Mouse (Mus musculus): Measurements from ENCODE around the gene Phactr3. TPM values are rescaled to one million over a fixed set of nuclear protein-coding genes. Genes with fewer than 3 reads are reported as not detected.
A peak's percentile ranks its signal among the peaks of the same experiment; 100 is the strongest.

The Phactr3 gene
- polyA plus RNA-seq, 1 experiment, result 0.75 TPM

DNA sequence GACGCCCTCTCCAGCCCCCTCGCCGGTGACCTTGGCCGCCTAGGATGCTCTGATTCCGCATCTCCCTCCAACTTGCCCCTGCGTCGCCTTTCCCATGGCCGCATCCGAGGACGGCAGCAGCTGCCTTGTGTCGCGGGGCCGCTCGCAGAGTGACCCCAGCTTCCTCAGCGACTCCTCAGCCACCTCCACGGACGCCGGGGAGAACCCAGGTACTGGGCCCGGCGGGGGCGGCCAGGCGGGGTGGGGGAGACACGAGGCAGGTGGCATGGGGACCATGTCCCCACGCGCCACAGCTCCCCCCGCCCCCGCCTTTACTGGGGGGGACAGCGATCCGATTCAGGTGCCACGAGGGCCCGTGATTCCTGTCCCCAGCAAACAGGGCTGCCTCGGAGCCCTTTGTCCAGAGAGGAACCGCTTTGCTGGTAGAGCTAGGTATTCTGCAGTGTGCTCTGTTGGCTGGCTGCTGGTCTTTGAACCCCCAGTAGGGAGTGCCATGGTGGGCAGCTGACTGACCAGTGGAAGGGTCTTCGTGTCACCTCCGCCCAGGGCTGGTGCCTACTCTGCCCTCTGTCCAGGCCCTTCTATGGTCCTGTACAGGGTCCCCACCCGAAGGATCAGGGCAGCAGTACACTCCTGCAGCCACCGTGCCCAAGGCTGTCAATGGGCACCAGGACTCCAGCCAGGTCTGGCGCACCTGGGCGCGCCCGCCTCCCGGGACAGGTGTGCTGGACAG is 23.7 kb downstream of the Phactr3 start:
- Histone ChIP-seq H3K27me3 (ENCODE audit: control insufficient read depth, insufficient read depth, low read length, poor library complexity, severe bottlenecking) (no peaks in the 10 kb centered on the region), H3K9ac (ENCODE audit: low read depth, poor library complexity, severe bottlenecking) (no peak overlapping the region), H3K36me3 (ENCODE audit: control insufficient read depth, insufficient read depth, low read length, poor library complexity, severe bottlenecking) (no peaks in the 10 kb centered on the region), H3K4me1 (ENCODE audit: control insufficient read depth, insufficient read depth, low read length) (peaks cover 3% of the 10 kb centered on the region), H3K9me3 (replicated peaks; ENCODE audit: control insufficient read depth, insufficient read depth, low read length, poor library complexity, severe bottlenecking) (no peaks in the 10 kb centered on the region), H3K27ac (ENCODE audit: insufficient read depth, low read length) (no peak overlapping the region), H3K4me3 (ENCODE audit: low read depth, low read length) (peak overlapping the region; percentile 24; the same call in 1 of the 2 replicates)
- TF ChIP-seq EP300 (IDR thresholded peaks at IDR 0.05; ENCODE audit: insufficient read depth, low read depth, low read length) (no peak), CTCF (IDR thresholded peaks at IDR 0.05; ENCODE audit: low read depth, low read length) (no peak), POLR2A (IDR thresholded peaks at IDR 0.05; ENCODE audit: insufficient read depth, low read length) (no peak)

DNA sequence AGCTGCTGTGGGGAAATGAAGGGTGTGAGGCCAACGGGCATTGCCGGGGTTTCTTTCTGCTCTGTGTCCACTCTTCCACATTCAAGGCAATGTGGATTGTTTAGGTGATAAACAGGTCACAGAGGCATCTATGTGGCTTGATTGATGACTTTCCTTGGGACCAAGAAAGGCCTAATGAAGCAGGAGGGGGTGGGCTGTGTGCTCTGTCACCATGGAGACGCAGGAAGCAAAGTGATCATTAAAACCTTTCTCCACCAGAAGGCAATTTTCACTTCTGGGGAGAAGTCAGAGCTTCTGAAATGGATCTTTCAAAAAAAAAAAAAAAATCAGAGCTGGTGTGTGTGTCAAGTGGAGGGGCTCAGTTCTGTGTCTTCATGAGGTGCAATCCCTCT is 24.2 kb downstream of the Phactr3 start:
- Histone ChIP-seq H3K27ac (ENCODE audit: insufficient read depth, low read length) (no peak overlapping the region), H3K36me3 (ENCODE audit: control insufficient read depth, insufficient read depth, low read length, poor library complexity, severe bottlenecking) (no peaks in the 10 kb centered on the region), H3K4me1 (ENCODE audit: control insufficient read depth, insufficient read depth, low read length) (peaks cover 3% of the 10 kb centered on the region), H3K9me3 (replicated peaks; ENCODE audit: control insufficient read depth, insufficient read depth, low read length, poor library complexity, severe bottlenecking) (no peaks in the 10 kb centered on the region), H3K4me3 (ENCODE audit: low read depth, low read length) (no peak overlapping the region), H3K9ac (ENCODE audit: low read depth, poor library complexity, severe bottlenecking) (no peak overlapping the region), H3K27me3 (ENCODE audit: control insufficient read depth, insufficient read depth, low read length, poor library complexity, severe bottlenecking) (no peaks in the 10 kb centered on the region)
- TF ChIP-seq POLR2A (IDR thresholded peaks at IDR 0.05; ENCODE audit: insufficient read depth, low read length) (no peak), CTCF (IDR thresholded peaks at IDR 0.05; ENCODE audit: low read depth, low read length) (no peak), EP300 (IDR thresholded peaks at IDR 0.05; ENCODE audit: insufficient read depth, low read depth, low read length) (no peak)

DNA sequence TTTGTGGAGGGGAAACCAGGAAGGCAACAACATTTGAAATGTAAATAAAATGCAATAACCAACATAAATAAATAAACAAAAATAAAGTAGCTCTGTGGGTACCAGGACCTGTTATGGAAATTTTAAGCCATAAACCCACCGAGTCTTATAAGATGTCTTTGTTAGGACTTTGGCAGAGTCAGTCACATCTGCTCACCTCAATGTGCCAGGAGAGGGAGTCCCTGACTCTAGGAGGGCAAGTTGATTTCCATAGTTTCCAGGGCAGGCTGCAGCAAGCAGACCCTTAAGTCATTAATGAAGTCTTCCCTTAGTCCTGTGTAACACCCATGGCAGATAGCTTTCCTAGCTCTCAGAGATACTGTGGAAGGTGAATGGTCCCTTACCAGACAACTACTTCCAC is 25.1 kb downstream of the Phactr3 start:
- Histone ChIP-seq H3K4me3 (ENCODE audit: low read depth, low read length) (no peak overlapping the region), H3K36me3 (ENCODE audit: control insufficient read depth, insufficient read depth, low read length, poor library complexity, severe bottlenecking) (no peaks in the 10 kb centered on the region), H3K27me3 (ENCODE audit: control insufficient read depth, insufficient read depth, low read length, poor library complexity, severe bottlenecking) (no peaks in the 10 kb centered on the region), H3K4me1 (ENCODE audit: control insufficient read depth, insufficient read depth, low read length) (peaks cover 3% of the 10 kb centered on the region), H3K9me3 (replicated peaks; ENCODE audit: control insufficient read depth, insufficient read depth, low read length, poor library complexity, severe bottlenecking) (no peaks in the 10 kb centered on the region), H3K9ac (ENCODE audit: low read depth, poor library complexity, severe bottlenecking) (no peak overlapping the region), H3K27ac (ENCODE audit: insufficient read depth, low read length) (no peak overlapping the region)
- TF ChIP-seq EP300 (IDR thresholded peaks at IDR 0.05; ENCODE audit: insufficient read depth, low read depth, low read length) (no peak), CTCF (IDR thresholded peaks at IDR 0.05; ENCODE audit: low read depth, low read length) (no peak), POLR2A (IDR thresholded peaks at IDR 0.05; ENCODE audit: insufficient read depth, low read length) (no peak)

DNA sequence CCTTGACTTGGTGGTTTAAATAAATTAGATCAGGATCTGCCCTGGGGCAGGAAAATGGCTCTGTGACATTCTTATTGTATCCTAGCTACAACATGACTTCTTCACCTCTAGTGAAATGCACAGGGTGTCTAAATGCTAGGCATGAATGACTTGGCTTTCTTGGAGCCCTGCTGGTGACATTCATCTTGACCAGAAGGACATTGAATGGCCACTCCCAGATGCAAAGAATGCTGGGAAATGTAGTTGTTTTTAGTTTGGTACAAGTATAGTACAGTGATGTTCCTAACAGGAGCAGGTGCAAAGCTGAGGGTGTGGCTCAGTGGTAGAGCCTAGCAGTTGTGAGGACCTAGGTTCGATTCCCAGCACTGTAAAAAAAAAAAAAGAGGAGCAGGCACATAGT is 30.5 kb downstream of the Phactr3 start:
- Histone ChIP-seq H3K9ac (ENCODE audit: low read depth, poor library complexity, severe bottlenecking) (no peak overlapping the region), H3K27ac (ENCODE audit: insufficient read depth, low read length) (no peak overlapping the region), H3K9me3 (replicated peaks; ENCODE audit: control insufficient read depth, insufficient read depth, low read length, poor library complexity, severe bottlenecking) (no peaks in the 10 kb centered on the region), H3K36me3 (ENCODE audit: control insufficient read depth, insufficient read depth, low read length, poor library complexity, severe bottlenecking) (no peaks in the 10 kb centered on the region), H3K4me1 (ENCODE audit: control insufficient read depth, insufficient read depth, low read length) (no peaks in the 10 kb centered on the region), H3K4me3 (ENCODE audit: low read depth, low read length) (no peak overlapping the region), H3K27me3 (ENCODE audit: control insufficient read depth, insufficient read depth, low read length, poor library complexity, severe bottlenecking) (no peaks in the 10 kb centered on the region)
- TF ChIP-seq POLR2A (IDR thresholded peaks at IDR 0.05; ENCODE audit: insufficient read depth, low read length) (no peak), CTCF (IDR thresholded peaks at IDR 0.05; ENCODE audit: low read depth, low read length) (no peak), EP300 (IDR thresholded peaks at IDR 0.05; ENCODE audit: insufficient read depth, low read depth, low read length) (no peak)

DNA sequence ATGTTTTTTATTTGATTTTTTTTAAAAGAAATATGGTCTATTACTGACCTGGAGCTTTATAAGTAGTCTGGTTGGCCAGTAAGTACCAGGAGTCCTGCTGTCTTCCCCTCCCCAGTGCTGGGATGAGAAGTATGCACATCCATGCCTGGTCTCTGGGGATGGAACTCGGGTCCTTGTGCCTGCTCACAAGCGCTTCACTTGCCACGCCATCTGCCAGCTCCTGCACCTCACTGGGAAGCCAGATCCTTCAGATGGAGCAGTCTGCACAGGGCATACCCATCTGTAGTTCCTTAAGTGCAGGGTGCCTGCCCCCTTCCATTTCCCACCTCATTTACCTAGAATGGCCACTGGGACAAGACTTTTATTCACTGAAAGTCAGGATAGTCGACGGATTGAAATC is 31.9 kb downstream of the Phactr3 start:
- TF ChIP-seq POLR2A (IDR thresholded peaks at IDR 0.05; ENCODE audit: insufficient read depth, low read length) (no peak), CTCF (IDR thresholded peaks at IDR 0.05; ENCODE audit: low read depth, low read length) (no peak), EP300 (IDR thresholded peaks at IDR 0.05; ENCODE audit: insufficient read depth, low read depth, low read length) (no peak)
- Histone ChIP-seq H3K27me3 (ENCODE audit: control insufficient read depth, insufficient read depth, low read length, poor library complexity, severe bottlenecking) (no peaks in the 10 kb centered on the region), H3K4me3 (ENCODE audit: low read depth, low read length) (no peak overlapping the region), H3K9ac (ENCODE audit: low read depth, poor library complexity, severe bottlenecking) (no peak overlapping the region), H3K9me3 (replicated peaks; ENCODE audit: control insufficient read depth, insufficient read depth, low read length, poor library complexity, severe bottlenecking) (no peaks in the 10 kb centered on the region), H3K36me3 (ENCODE audit: control insufficient read depth, insufficient read depth, low read length, poor library complexity, severe bottlenecking) (no peaks in the 10 kb centered on the region), H3K4me1 (ENCODE audit: control insufficient read depth, insufficient read depth, low read length) (no peaks in the 10 kb centered on the region), H3K27ac (ENCODE audit: insufficient read depth, low read length) (no peak overlapping the region)

DNA sequence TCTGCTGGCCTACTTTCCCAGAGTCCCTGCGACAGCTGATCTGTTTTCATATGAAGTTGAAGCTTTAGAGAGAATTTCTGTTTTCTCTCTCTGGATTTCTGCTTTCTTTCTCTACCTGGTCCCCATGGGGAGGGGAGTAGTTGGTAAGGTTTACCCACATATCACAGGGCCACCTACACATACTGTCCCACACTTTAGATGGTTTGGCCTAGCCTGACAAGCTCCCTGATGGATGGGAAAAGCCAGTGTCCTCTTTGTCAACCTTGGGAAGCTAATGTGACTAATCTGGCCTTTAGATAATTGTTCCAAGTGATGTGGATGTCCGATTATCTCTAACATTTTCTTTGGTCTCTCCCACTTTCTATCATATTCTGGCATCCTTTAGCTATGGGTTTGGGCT is 34.8 kb downstream of the Phactr3 start:
- Histone ChIP-seq H3K4me1 (ENCODE audit: control insufficient read depth, insufficient read depth, low read length) (no peaks in the 10 kb centered on the region), H3K36me3 (ENCODE audit: control insufficient read depth, insufficient read depth, low read length, poor library complexity, severe bottlenecking) (no peaks in the 10 kb centered on the region), H3K9ac (ENCODE audit: low read depth, poor library complexity, severe bottlenecking) (no peak overlapping the region), H3K27ac (ENCODE audit: insufficient read depth, low read length) (no peak overlapping the region), H3K27me3 (ENCODE audit: control insufficient read depth, insufficient read depth, low read length, poor library complexity, severe bottlenecking) (no peaks in the 10 kb centered on the region), H3K4me3 (ENCODE audit: low read depth, low read length) (no peak overlapping the region), H3K9me3 (replicated peaks; ENCODE audit: control insufficient read depth, insufficient read depth, low read length, poor library complexity, severe bottlenecking) (no peaks in the 10 kb centered on the region)
- TF ChIP-seq EP300 (IDR thresholded peaks at IDR 0.05; ENCODE audit: insufficient read depth, low read depth, low read length) (no peak), POLR2A (IDR thresholded peaks at IDR 0.05; ENCODE audit: insufficient read depth, low read length) (no peak), CTCF (IDR thresholded peaks at IDR 0.05; ENCODE audit: low read depth, low read length) (no peak)

All from ES-Bruce4 (cell line).